Mouse (Mus musculus): ENCODE results near the gene Myl9.

- TF ChIP-seq POLR2A (IDR thresholded peaks at IDR 0.05; ENCODE audit: insufficient read depth, low read length) (no peak), EP300 (IDR thresholded peaks at IDR 0.05; ENCODE audit: insufficient read depth, low read depth, low read length) (no peak)
Observed at GRCm38 (mm10) chr2:156747315-156747714, 27.9 kb upstream of the Myl9 start.
